Mouse (Mus musculus): ENCODE data around the gene Pdcd7.
"Not testable (repeated sequence)": the region's sequence is repeated elsewhere in the genome, so short reads cannot be mapped to it uniquely, and the experiment has no call there.

Pdcd7 gene

GRCm38 (mm10) chr9:65345854-65346475, at the start of gene Pdcd7:
Pdcd7 (plus strand) TSS chr9:65346104.
- peak; percentile 81 for DNase-seq (ENCODE audit: extremely low read depth, insufficient read length, low spot score)

GRCm38 (mm10) chr9:65297056-65297455, 48.8 kb upstream of the Pdcd7 start:
- no peak for DNase-seq (ENCODE audit: extremely low read depth, insufficient read length, low spot score)

- no peak for DNase-seq (ENCODE audit: extremely low read depth, insufficient read length, low spot score)
Observed at GRCm38 (mm10) chr9:65298761-65299160, 47.1 kb upstream of the Pdcd7 start.

GRCm38 (mm10) chr9:65299650-65300049, 46.3 kb upstream of the Pdcd7 start:
- no peak for DNase-seq (ENCODE audit: extremely low read depth, insufficient read length, low spot score)

- no peak for DNase-seq (ENCODE audit: extremely low read depth, insufficient read length, low spot score)
Observed at GRCm38 (mm10) chr9:65302327-65302983, 43.4 kb upstream of the Pdcd7 start.

GRCm38 (mm10) chr9:65303586-65303985, 42.3 kb upstream of the Pdcd7 start:
- DNase-seq (ENCODE audit: extremely low read depth, insufficient read length, low spot score), result no peak

GRCm38 (mm10) chr9:65304300-65304699, 41.6 kb upstream of the Pdcd7 start:
- DNase-seq (ENCODE audit: extremely low read depth, insufficient read length, low spot score), result no peak

- no peak for DNase-seq (ENCODE audit: extremely low read depth, insufficient read length, low spot score)
Observed at GRCm38 (mm10) chr9:65306672-65307071, 39.2 kb upstream of the Pdcd7 start.

GRCm38 (mm10) chr9:65308011-65308410, 37.9 kb upstream of the Pdcd7 start:
- DNase-seq (ENCODE audit: extremely low read depth, insufficient read length, low spot score), result no peak

GRCm38 (mm10) chr9:65312669-65313357, 33.1 kb upstream of the Pdcd7 start:
- DNase-seq (ENCODE audit: extremely low read depth, insufficient read length, low spot score), result no peak

- no peak for DNase-seq (ENCODE audit: extremely low read depth, insufficient read length, low spot score)
Observed at GRCm38 (mm10) chr9:65313846-65314245, 32.1 kb upstream of the Pdcd7 start.

- no peak for DNase-seq (ENCODE audit: extremely low read depth, insufficient read length, low spot score)
Observed at GRCm38 (mm10) chr9:65322255-65322900, 23.5 kb upstream of the Pdcd7 start.

- no peak for DNase-seq (ENCODE audit: extremely low read depth, insufficient read length, low spot score)
Observed at GRCm38 (mm10) chr9:65325971-65326370, 19.9 kb upstream of the Pdcd7 start.

GRCm38 (mm10) chr9:65327371-65327770, 18.5 kb upstream of the Pdcd7 start:
- no peak for DNase-seq (ENCODE audit: extremely low read depth, insufficient read length, low spot score)

GRCm38 (mm10) chr9:65333958-65334357, 11.9 kb upstream of the Pdcd7 start:
- DNase-seq (ENCODE audit: extremely low read depth, insufficient read length, low spot score), result no peak

- DNase-seq (ENCODE audit: extremely low read depth, insufficient read length, low spot score), result no peak
Observed at GRCm38 (mm10) chr9:65339146-65339545, 6.8 kb upstream of the Pdcd7 start.

- no peak for DNase-seq (ENCODE audit: extremely low read depth, insufficient read length, low spot score)
Observed at GRCm38 (mm10) chr9:65340414-65340813, 5.5 kb upstream of the Pdcd7 start.

- not testable (repeated sequence) for DNase-seq (ENCODE audit: extremely low read depth, insufficient read length, low spot score)
Observed at GRCm38 (mm10) chr9:65345439-65345838, 465 bp upstream of the Pdcd7 start.

GRCm38 (mm10) chr9:65346476-65347111, 690 bp downstream of the Pdcd7 start:
- peak; percentile 77 for DNase-seq (ENCODE audit: extremely low read depth, insufficient read length, low spot score)

GRCm38 (mm10) chr9:65347112-65347850, 1.4 kb downstream of the Pdcd7 start:
- DNase-seq (ENCODE audit: extremely low read depth, insufficient read length, low spot score), result no peak
